Mouse (Mus musculus) liver, adult 2 months (tissue): ENCODE measurements at regions not wholly inside any gene's neighbourhood (a gene's known extent, or its start where the extent isn't known, plus 50 kb on each side); places are given as distances from the start of the nearest gene placed in this dataset.

Experiments
- CTCF ChIP-seq: fragments of 200-500 bp; IDR thresholded peaks from 2 replicates; pipeline ENCODE4 v1.5.1; 2011; ENCODE audit warnings: low read depth, low read length, control low read depth
- POLR2A ChIP-seq: fragments of 200-500 bp; IDR thresholded peaks from 2 replicates; pipeline ENCODE4 v1.6.1; 2011; ENCODE audit warnings: low read length, control low read depth; ENCODE audit not compliant: insufficient read depth; ENCODE audit errors: extremely low read depth

DNA sequence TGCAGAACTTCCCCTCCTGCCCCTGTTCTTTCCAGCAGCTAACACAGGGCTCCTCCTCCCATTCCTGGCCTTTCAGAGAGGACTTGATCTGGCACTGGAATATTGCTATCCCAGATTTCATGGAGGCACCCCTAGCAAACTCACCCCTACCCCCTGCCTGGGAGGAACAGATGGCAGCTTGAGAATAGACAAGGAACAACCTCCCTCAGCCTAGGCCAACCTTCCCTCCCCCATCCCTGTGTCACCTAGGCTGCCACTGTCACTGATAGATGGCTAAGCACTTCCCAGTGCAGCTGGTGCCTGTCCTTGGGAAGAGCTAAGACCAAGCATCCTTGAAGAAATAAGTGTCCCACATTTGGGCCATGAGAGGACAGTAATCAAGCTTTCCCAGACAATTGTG is 55.5 kb upstream of the Manea start:
- TF ChIP-seq POLR2A, result no peak
- no peak for TF ChIP-seq CTCF
